Mouse (Mus musculus): ENCODE measurements around the gene Pcdh15.

- TF ChIP-seq POLR2A (IDR thresholded peaks at IDR 0.05; ENCODE audit: low read depth, low read length) (no peak), CTCF (conservative IDR thresholded peaks at IDR 0.05; ENCODE audit: insufficient read depth, insufficient read length, low read depth, low read length) (no peak)
Observed at GRCm38 (mm10) chr10:73306677-73307076, 207.5 kb downstream of the Pcdh15 start.
